Mouse (Mus musculus): Measurements from ENCODE around the gene Smcp.

GRCm38 (mm10) chr3:92565418-92565817 is 23.4 kb downstream of the Smcp start:
- TF ChIP-seq POLR2A (IDR thresholded peaks at IDR 0.05; ENCODE audit: insufficient read length, low read depth) (no peak), SRF (IDR thresholded peaks at IDR 0.05; ENCODE audit: control insufficient read depth, insufficient read length, low read depth) (no peak), MAX (IDR thresholded peaks at IDR 0.05; ENCODE audit: low read depth) (no peak), USF1 (IDR thresholded peaks at IDR 0.05; ENCODE audit: low read depth) (no peak)

All from myocyte (in vitro differentiated cells).